In genomic region chr19:53674131-53674925, GRCm38 (mm10) we compare ENCODE assay signal across 26 mouse cellular contexts. TPM values are rescaled to one million over a fixed set of nuclear protein-coding genes. Genes with fewer than 3 reads are reported as not detected.
DNase-seq lines count a peak whose midpoint lies in the region; ATAC-seq and TF ChIP-seq lines count a peak whose summit lies in the region.
"Had no signal": no experiment of that assay in that cellular context is flagged by ENCODE, and none has a peak within 500 bp of the region (broad histone marks: within the 10 kb centered on the region; RNA-seq: fewer than 3 reads in every experiment).

No protein-coding gene starts in this region.

- no peak for TF ChIP-seq CTCF in ES-Bruce4 (IDR thresholded peaks at IDR 0.05; ENCODE audit: low read depth, low read length)

- H3K4me3 ChIP-seq in heart, embryonic 12.5 days, result peak overlapping the region; percentile 79
- no peak overlapping the region for H3K4me3 ChIP-seq in ES-Bruce4 (ENCODE audit: low read depth, low read length)
- H3K4me3 ChIP-seq in heart, embryonic 16.5 days (ENCODE audit: low read length), result peak overlapping the region; percentile 54
- H3K4me3 ChIP-seq in embryonic facial prominence, embryonic 10.5 days, result no peak overlapping the region
- H3K4me3 ChIP-seq: erythroblast, embryonic 14.5 days; forebrain, embryonic 13.5 days; hindbrain, embryonic 12.5 days; layer of hippocampus, adult 2 months; limb, embryonic 13.5 days; liver, embryonic 13.5 days; midbrain, embryonic 15.5 days had no signal

- H3K9ac ChIP-seq in heart, embryonic 12.5 days, result peak overlapping the region; percentile 87
- no peak overlapping the region for H3K9ac ChIP-seq in ES-Bruce4 (ENCODE audit: low read depth, poor library complexity, severe bottlenecking)
- H3K9ac ChIP-seq in heart, embryonic 16.5 days (ENCODE audit: low read length), result peak overlapping the region; percentile 72
- H3K9ac ChIP-seq: forebrain, embryonic 13.5 days; hindbrain, embryonic 12.5 days; limb, embryonic 13.5 days; liver, embryonic 13.5 days; lung, embryonic 14.5 days; midbrain, embryonic 15.5 days had no signal

- H3K4me1 ChIP-seq in heart, embryonic 12.5 days (replicated peaks), result peaks cover 49% of the 10 kb centered on the region
- peaks cover 6% of the 10 kb centered on the region for H3K4me1 ChIP-seq in ES-Bruce4 (ENCODE audit: control insufficient read depth, insufficient read depth, low read length)
- H3K4me1 ChIP-seq in heart, embryonic 16.5 days (ENCODE audit: control insufficient read depth, insufficient read depth, low read length), result peaks cover 34% of the 10 kb centered on the region
- H3K4me1 ChIP-seq in embryonic facial prominence, embryonic 10.5 days, result peaks cover 43% of the 10 kb centered on the region

- peak overlapping the region; percentile 89 for H3K4me2 ChIP-seq in heart, embryonic 12.5 days
- H3K4me2 ChIP-seq in heart, embryonic 16.5 days (ENCODE audit: low read depth, low read length), result peak overlapping the region; percentile 91
- H3K4me2 ChIP-seq: forebrain, embryonic 13.5 days; hindbrain, embryonic 12.5 days; limb, embryonic 13.5 days; liver, embryonic 13.5 days; lung, embryonic 14.5 days; midbrain, embryonic 15.5 days had no signal

- no peak for TF ChIP-seq POLR2A in ES-Bruce4 (IDR thresholded peaks at IDR 0.05; ENCODE audit: insufficient read depth, low read length)

- intact Hi-C loops in heart, postnatal 25 days (cut with DNase I), result no loop called here

- H3K36me3 ChIP-seq in heart, embryonic 12.5 days, result no peaks in the 10 kb centered on the region
- H3K36me3 ChIP-seq in ES-Bruce4 (ENCODE audit: control insufficient read depth, insufficient read depth, low read length, poor library complexity, severe bottlenecking), result no peaks in the 10 kb centered on the region
- H3K36me3 ChIP-seq in heart, embryonic 16.5 days (ENCODE audit: control insufficient read depth, insufficient read depth), result no peaks in the 10 kb centered on the region
- H3K36me3 ChIP-seq in embryonic facial prominence, embryonic 10.5 days (replicated peaks), result no peaks in the 10 kb centered on the region
- H3K36me3 ChIP-seq: hindbrain, embryonic 12.5 days; limb, embryonic 13.5 days; liver, embryonic 13.5 days; midbrain, embryonic 15.5 days had no signal

- H3K27ac ChIP-seq in heart, embryonic 12.5 days (ENCODE audit: poor library complexity, severe bottlenecking), result peak overlapping the region; percentile 89
- no peak overlapping the region for H3K27ac ChIP-seq in ES-Bruce4 (ENCODE audit: insufficient read depth, low read length)
- H3K27ac ChIP-seq in heart, embryonic 16.5 days (ENCODE audit: low read length), result peak overlapping the region; percentile 97
- H3K27ac ChIP-seq in embryonic facial prominence, embryonic 10.5 days (replicated peaks), result no peak overlapping the region
- H3K27ac ChIP-seq: forebrain, embryonic 13.5 days; hindbrain, embryonic 12.5 days; layer of hippocampus, adult 2 months; limb, embryonic 13.5 days; liver, embryonic 13.5 days; midbrain, embryonic 15.5 days had no signal

- peak; percentile 76; the same call in 1 of the 2 replicates for TF ChIP-seq EP300 in ES-Bruce4 (IDR thresholded peaks at IDR 0.05; ENCODE audit: insufficient read depth, low read depth, low read length)

- no peaks in the 10 kb centered on the region for H3K9me3 ChIP-seq in heart, embryonic 12.5 days (replicated peaks)
- H3K9me3 ChIP-seq in ES-Bruce4 (replicated peaks; ENCODE audit: control insufficient read depth, insufficient read depth, low read length, poor library complexity, severe bottlenecking), result no peaks in the 10 kb centered on the region
- H3K9me3 ChIP-seq in heart, embryonic 16.5 days (replicated peaks; ENCODE audit: control insufficient read depth, low read length), result no peaks in the 10 kb centered on the region
- H3K9me3 ChIP-seq in embryonic facial prominence, embryonic 10.5 days, result no peaks in the 10 kb centered on the region
- H3K9me3 ChIP-seq: forebrain, embryonic 13.5 days; hindbrain, embryonic 12.5 days; limb, embryonic 13.5 days; liver, embryonic 13.5 days; midbrain, embryonic 15.5 days had no signal

- ATAC-seq in heart, embryonic 12.5 days (ENCODE audit: insufficient number of reproducible peaks, low FRiP score), result no peak
- no peak for ATAC-seq in heart, embryonic 16.5 days (replicated peaks; ENCODE audit: extremely low read depth, insufficient read depth, low FRiP score)
- no peak for ATAC-seq in erythroblast, adult 5-6 weeks (replicated peaks; ENCODE audit: low FRiP score, poor library complexity, severe bottlenecking)
- ATAC-seq: forebrain, embryonic 13.5 days; inflammation-experienced regulatory T-cells, adult 6 months; midbrain, embryonic 15.5 days had no signal

- peaks cover 18% of the 10 kb centered on the region for H3K27me3 ChIP-seq in heart, embryonic 12.5 days (replicated peaks)
- H3K27me3 ChIP-seq in ES-Bruce4 (ENCODE audit: control insufficient read depth, insufficient read depth, low read length, poor library complexity, severe bottlenecking), result peaks cover 15% of the 10 kb centered on the region
- peaks cover 14% of the 10 kb centered on the region for H3K27me3 ChIP-seq in heart, embryonic 16.5 days (ENCODE audit: control insufficient read depth, insufficient read depth, low read length)
- peaks cover 90% of the 10 kb centered on the region for H3K27me3 ChIP-seq in embryonic facial prominence, embryonic 10.5 days (replicated peaks; ENCODE audit: low read depth, poor library complexity, severe bottlenecking)

- no peak for DNase-seq in heart, postnatal 25 days (ENCODE audit: low spot score)
- DNase-seq in MN1 (ENCODE audit: low spot score), result peak; percentile 63
- no peak for DNase-seq in embryonic facial prominence, embryonic 10.5 days (ENCODE audit: low spot score)
- DNase-seq: adrenal gland, postnatal 36 days; cerebellum, adult 18-20 months; cerebellum, postnatal 36 days; gastrocnemius, postnatal 36 days; kidney, adult 2 months; kidney, postnatal 10 days; layer of hippocampus, postnatal 36 days; liver, embryonic 13.5 days; lung, embryonic 14.5 days; lung, postnatal 36 days; thymus, postnatal 14 days had no signal

- 27% methylated on average over 9 of the region's 9 CpGs for WGBS in heart, embryonic 12.5 days
- 27% methylated on average over 9 of the region's 9 CpGs for WGBS in heart, embryonic 16.5 days
- WGBS in embryonic facial prominence, embryonic 10.5 days, result 23% methylated on average over 9 of the region's 9 CpGs

RNA-seq across cellular contexts. Expression of gene Rbm20, which starts 2.8 kb away (rescaled TPM):
- 51.8 and 54.0 TPM in 2 replicates for polyA plus RNA-seq in heart, embryonic 12.5 days (2016; fragmentation: Nextera tagmentation; extraction: Ambion mirVana)
- total RNA-seq in heart, postnatal 25 days (2021), result 100 to 1,000 TPM; 203 to 227 TPM
- polyA plus RNA-seq in ES-Bruce4 (2011; ENCODE audit: insufficient read depth, insufficient read length, low read depth, missing spikeins), result 6.3 and 6.5 TPM in 2 replicates
- polyA plus RNA-seq in heart, embryonic 16.5 days (2015; fragmentation: Nextera tagmentation; extraction: Ambion mirVana), result 48.1 and 50.7 TPM in 2 replicates
- total RNA-seq in erythroblast, adult 5-6 weeks (2015; ENCODE audit: low replicate concordance), result not detected in 2 replicates
- total RNA-seq in erythroblast, adult 5-6 weeks (2017; ENCODE audit: low replicate concordance), result not detected in 2 replicates
- 0.87 and 1.2 TPM in 2 replicates for polyA plus RNA-seq in embryonic facial prominence, embryonic 10.5 days (2016; fragmentation: Nextera tagmentation; extraction: Ambion mirVana)
- total RNA-seq: neutrophil, adult 5-6 weeks had no signal
- polyA plus RNA-seq: erythroblast, embryonic 14.5 days had no signal

Comparison
In these comparisons a context has a peak if more than half of its experiments do, and no peak if none do; other contexts are left out.
1. H3K27ac ChIP-seq: peak in heart, embryonic 12.5 days (single experiment) and heart, embryonic 16.5 days (single experiment); none in ES-Bruce4 (single experiment) and embryonic facial prominence, embryonic 10.5 days (single experiment).
2. H3K4me3 ChIP-seq: peak in heart, embryonic 12.5 days (single experiment) and heart, embryonic 16.5 days (single experiment); none in ES-Bruce4 (single experiment) and embryonic facial prominence, embryonic 10.5 days (single experiment).